Mouse (Mus musculus): ENCODE data around the gene Ctss. TPM values are rescaled to one million over a fixed set of nuclear protein-coding genes. Genes with fewer than 3 reads are reported as not detected.
A peak's percentile ranks its signal among the peaks of the same experiment; 100 is the strongest.

Ctss gene
- polyA plus RNA-seq, 1 experiment from 2014 or later: 24.0 TPM

- Histone ChIP-seq H3K27me3 (ENCODE audit: insufficient read depth, low read length) (no peaks in the 10 kb centered on the region), H3K4me3 (replicated peaks; ENCODE audit: low read depth, low read length) (no peak overlapping the region), H3K4me2 (ENCODE audit: low read length) (no peak overlapping the region), H3K36me3 (ENCODE audit: insufficient read depth, low read length) (no peaks in the 10 kb centered on the region), H3K4me1 (replicated peaks; ENCODE audit: insufficient read depth, low read length) (no peaks in the 10 kb centered on the region), H3K27ac (no peak overlapping the region), H3K9ac (ENCODE audit: low read depth, low read length) (no peak overlapping the region), H3K9me3 (replicated peaks; ENCODE audit: low read length) (no peaks in the 10 kb centered on the region)
- TF ChIP-seq CTCF (IDR thresholded peaks at IDR 0.05; ENCODE audit: low read depth): no peak
- no peak for ATAC-seq (replicated peaks; ENCODE audit: low FRiP score, low read depth)
- DNase-seq (ENCODE audit: low spot score): no peak
Measured at GRCm38 (mm10) chr3:95542171-95542570, 15.6 kb downstream of the Ctss start.

- Histone ChIP-seq H3K27ac (no peak overlapping the region), H3K36me3 (ENCODE audit: insufficient read depth, low read length) (no peaks in the 10 kb centered on the region), H3K4me1 (replicated peaks; ENCODE audit: insufficient read depth, low read length) (no peaks in the 10 kb centered on the region), H3K4me3 (replicated peaks; ENCODE audit: low read depth, low read length) (no peak overlapping the region), H3K27me3 (ENCODE audit: insufficient read depth, low read length) (no peaks in the 10 kb centered on the region), H3K9me3 (replicated peaks; ENCODE audit: low read length) (no peaks in the 10 kb centered on the region), H3K9ac (ENCODE audit: low read depth, low read length) (no peak overlapping the region), H3K4me2 (ENCODE audit: low read length) (no peak overlapping the region)
- TF ChIP-seq CTCF (IDR thresholded peaks at IDR 0.05; ENCODE audit: low read depth): no peak
- DNase-seq (ENCODE audit: low spot score): no peak
- WGBS: 66% methylated on average over 7 of the region's 7 CpGs
- ATAC-seq (replicated peaks; ENCODE audit: low FRiP score, low read depth): no peak
Measured at GRCm38 (mm10) chr3:95542981-95543380, 16.4 kb downstream of the Ctss start.

- no peaks in the 10 kb centered on the region for H3K4me1 ChIP-seq (replicated peaks; ENCODE audit: insufficient read depth, low read length)
- no peak for TF ChIP-seq CTCF (IDR thresholded peaks at IDR 0.05; ENCODE audit: low read depth)
- H3K9ac ChIP-seq (ENCODE audit: low read depth, low read length): no peak overlapping the region
- ATAC-seq (replicated peaks; ENCODE audit: low FRiP score, low read depth): no peak
- 58% methylated on average over 1 of the region's 1 CpGs for WGBS
- no peak overlapping the region for H3K27ac ChIP-seq
- no peaks in the 10 kb centered on the region for H3K36me3 ChIP-seq (ENCODE audit: insufficient read depth, low read length)
- no peaks in the 10 kb centered on the region for H3K27me3 ChIP-seq (ENCODE audit: insufficient read depth, low read length)
- H3K4me2 ChIP-seq (ENCODE audit: low read length): no peak overlapping the region
- no peak for DNase-seq (ENCODE audit: low spot score)
- no peak overlapping the region for H3K4me3 ChIP-seq (replicated peaks; ENCODE audit: low read depth, low read length)
- no peaks in the 10 kb centered on the region for H3K9me3 ChIP-seq (replicated peaks; ENCODE audit: low read length)
Measured at GRCm38 (mm10) chr3:95550176-95550575, 23.6 kb downstream of the Ctss start.

- DNase-seq (ENCODE audit: low spot score) (peak; percentile 4), ATAC-seq (replicated peaks; ENCODE audit: low FRiP score, low read depth) (no peak)
- H3K4me1 ChIP-seq (replicated peaks; ENCODE audit: insufficient read depth, low read length): no peaks in the 10 kb centered on the region
- H3K4me3 ChIP-seq (replicated peaks; ENCODE audit: low read depth, low read length): no peak overlapping the region
- H3K9ac ChIP-seq (ENCODE audit: low read depth, low read length): no peak overlapping the region
- H3K9me3 ChIP-seq (replicated peaks; ENCODE audit: low read length): no peaks in the 10 kb centered on the region
- WGBS: 36% methylated on average over 3 of the region's 3 CpGs
- TF ChIP-seq CTCF (IDR thresholded peaks at IDR 0.05; ENCODE audit: low read depth): no peak
- H3K27ac ChIP-seq: no peak overlapping the region
- no peak overlapping the region for H3K4me2 ChIP-seq (ENCODE audit: low read length)
- H3K27me3 ChIP-seq (ENCODE audit: insufficient read depth, low read length): no peaks in the 10 kb centered on the region
- no peaks in the 10 kb centered on the region for H3K36me3 ChIP-seq (ENCODE audit: insufficient read depth, low read length)
Measured at GRCm38 (mm10) chr3:95553986-95554385, 27.4 kb downstream of the Ctss start.

GRCm38 (mm10) chr3:95559437-95559836 lies 32.9 kb downstream of the Ctss start, which contains the start of gene Hormad1:
Gene Hormad1 (plus strand): TSS chr3:95559677.
- Histone ChIP-seq H3K4me3 (replicated peaks; ENCODE audit: low read depth, low read length) (no peak within 1 kb of the TSS), H3K27ac (no peak within 1 kb of the TSS), H3K9me3 (replicated peaks; ENCODE audit: low read length) (no peaks in the 10 kb centered on the region), H3K9ac (ENCODE audit: low read depth, low read length) (no peak within 1 kb of the TSS), H3K36me3 (ENCODE audit: insufficient read depth, low read length) (no peaks in the 10 kb centered on the region), H3K4me1 (replicated peaks; ENCODE audit: insufficient read depth, low read length) (no peaks in the 10 kb centered on the region), H3K27me3 (ENCODE audit: insufficient read depth, low read length) (no peaks in the 10 kb centered on the region), H3K4me2 (ENCODE audit: low read length) (no peak within 1 kb of the TSS)
- WGBS: 90% methylated on average over 27 of the region's 27 CpGs
- TF ChIP-seq CTCF (IDR thresholded peaks at IDR 0.05; ENCODE audit: low read depth): no peak
- no peak for ATAC-seq (replicated peaks; ENCODE audit: low FRiP score, low read depth)
- no peak for DNase-seq (ENCODE audit: low spot score)

GRCm38 (mm10) chr3:95560738-95561137 lies 34.2 kb downstream of the Ctss start:
- DNase-seq (ENCODE audit: low spot score) (no peak), ATAC-seq (replicated peaks; ENCODE audit: low FRiP score, low read depth) (no peak)
- H3K4me2 ChIP-seq (ENCODE audit: low read length): no peak overlapping the region
- no peaks in the 10 kb centered on the region for H3K27me3 ChIP-seq (ENCODE audit: insufficient read depth, low read length)
- no peak for TF ChIP-seq CTCF (IDR thresholded peaks at IDR 0.05; ENCODE audit: low read depth)
- 95% methylated on average over 3 of the region's 3 CpGs for WGBS
- no peak overlapping the region for H3K4me3 ChIP-seq (replicated peaks; ENCODE audit: low read depth, low read length)
- H3K9ac ChIP-seq (ENCODE audit: low read depth, low read length): no peak overlapping the region
- H3K9me3 ChIP-seq (replicated peaks; ENCODE audit: low read length): no peaks in the 10 kb centered on the region
- H3K27ac ChIP-seq: no peak overlapping the region
- H3K36me3 ChIP-seq (ENCODE audit: insufficient read depth, low read length): no peaks in the 10 kb centered on the region
- H3K4me1 ChIP-seq (replicated peaks; ENCODE audit: insufficient read depth, low read length): no peaks in the 10 kb centered on the region

GRCm38 (mm10) chr3:95561826-95562225 lies 35.2 kb downstream of the Ctss start:
- Histone ChIP-seq H3K9me3 (replicated peaks; ENCODE audit: low read length) (no peaks in the 10 kb centered on the region), H3K4me3 (replicated peaks; ENCODE audit: low read depth, low read length) (no peak overlapping the region), H3K36me3 (ENCODE audit: insufficient read depth, low read length) (no peaks in the 10 kb centered on the region), H3K27ac (no peak overlapping the region), H3K4me1 (replicated peaks; ENCODE audit: insufficient read depth, low read length) (no peaks in the 10 kb centered on the region), H3K9ac (ENCODE audit: low read depth, low read length) (no peak overlapping the region), H3K27me3 (ENCODE audit: insufficient read depth, low read length) (no peaks in the 10 kb centered on the region), H3K4me2 (ENCODE audit: low read length) (no peak overlapping the region)
- WGBS: 51% methylated on average over 2 of the region's 2 CpGs
- ATAC-seq (replicated peaks; ENCODE audit: low FRiP score, low read depth) (no peak), DNase-seq (ENCODE audit: low spot score) (no peak)
- TF ChIP-seq CTCF (IDR thresholded peaks at IDR 0.05; ENCODE audit: low read depth): no peak

All from kidney, postnatal 0 days (tissue).